ENCODE assay signal across 15 mouse cellular contexts in the genomic region with DNA sequence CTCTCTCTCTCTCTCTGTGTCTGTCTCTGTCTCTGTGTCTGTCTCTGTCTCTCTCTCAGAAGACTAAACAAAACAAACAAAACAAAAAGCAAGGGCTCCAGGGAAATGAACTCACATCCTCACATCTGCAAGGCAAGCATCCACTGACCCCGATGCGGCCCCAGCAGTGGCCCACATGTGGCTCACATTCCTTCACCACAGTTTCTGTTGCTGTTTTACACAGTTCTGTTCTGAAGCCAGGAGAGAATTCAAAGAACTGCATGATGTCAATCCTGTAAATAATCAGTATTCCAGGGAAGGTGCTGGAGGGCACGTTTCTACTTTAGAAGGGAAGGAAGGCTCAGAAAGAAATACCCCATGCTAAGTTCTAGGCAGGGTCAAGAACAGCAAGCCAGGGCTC.
DNase-seq lines count a peak whose midpoint lies in the region; ATAC-seq lines count a peak whose summit lies in the region.
"Had no signal": no experiment of that assay in that cellular context is flagged by ENCODE, and none has a peak within 500 bp of the region (broad histone marks: within the 10 kb centered on the region; RNA-seq: fewer than 3 reads in every experiment).

No protein-coding gene starts in this region.

- no peaks in the 10 kb centered on the region for H3K9me3 ChIP-seq in lung, embryonic 15.5 days
- no peaks in the 10 kb centered on the region for H3K9me3 ChIP-seq in forebrain, embryonic 12.5 days
- H3K9me3 ChIP-seq in hindbrain, embryonic 12.5 days (replicated peaks): no peaks in the 10 kb centered on the region
- no peaks in the 10 kb centered on the region for H3K9me3 ChIP-seq in midbrain, embryonic 15.5 days

- no peaks in the 10 kb centered on the region for H3K27me3 ChIP-seq in lung, embryonic 15.5 days
- no peaks in the 10 kb centered on the region for H3K27me3 ChIP-seq in forebrain, embryonic 12.5 days
- no peaks in the 10 kb centered on the region for H3K27me3 ChIP-seq in hindbrain, embryonic 12.5 days
- no peaks in the 10 kb centered on the region for H3K27me3 ChIP-seq in midbrain, embryonic 15.5 days (replicated peaks)
- H3K27me3 ChIP-seq: CH12.LX; heart, embryonic 12.5 days had no signal

- H3K4me1 ChIP-seq in lung, embryonic 15.5 days: peaks cover 33% of the 10 kb centered on the region
- H3K4me1 ChIP-seq in forebrain, embryonic 12.5 days: peaks cover 35% of the 10 kb centered on the region
- peaks cover 26% of the 10 kb centered on the region for H3K4me1 ChIP-seq in hindbrain, embryonic 12.5 days
- peaks cover 33% of the 10 kb centered on the region for H3K4me1 ChIP-seq in midbrain, embryonic 15.5 days

- H3K9ac ChIP-seq in lung, embryonic 15.5 days: no peak overlapping the region
- no peak overlapping the region for H3K9ac ChIP-seq in forebrain, embryonic 12.5 days
- no peak overlapping the region for H3K9ac ChIP-seq in hindbrain, embryonic 12.5 days
- no peak overlapping the region for H3K9ac ChIP-seq in midbrain, embryonic 15.5 days
- H3K9ac ChIP-seq: heart, embryonic 12.5 days had no signal

- H3K27ac ChIP-seq in lung, embryonic 15.5 days: peak overlapping the region; percentile 65
- H3K27ac ChIP-seq in forebrain, embryonic 12.5 days: peak overlapping the region; percentile 61
- H3K27ac ChIP-seq in hindbrain, embryonic 12.5 days: peak overlapping the region; percentile 30; the same call in 1 of the 2 replicates
- H3K27ac ChIP-seq in midbrain, embryonic 15.5 days: peak overlapping the region; percentile 31; the same call in 1 of the 2 replicates
- H3K27ac ChIP-seq: macrophage; stomach, postnatal 0 days had no signal

- no peak overlapping the region for H3K4me3 ChIP-seq in lung, embryonic 15.5 days
- no peak overlapping the region for H3K4me3 ChIP-seq in forebrain, embryonic 12.5 days (replicated peaks)
- no peak overlapping the region for H3K4me3 ChIP-seq in hindbrain, embryonic 12.5 days
- no peak overlapping the region for H3K4me3 ChIP-seq in midbrain, embryonic 15.5 days
- H3K4me3 ChIP-seq: heart, embryonic 12.5 days; myocyte had no signal

- ATAC-seq in lung, embryonic 15.5 days (ENCODE audit: borderline replicate concordance, extremely low read depth, low FRiP score, low TSS enrichment): peak; percentile 41; the same call in 1 of the 2 replicates
- no peak for ATAC-seq in forebrain, embryonic 12.5 days (ENCODE audit: low FRiP score)
- ATAC-seq in hindbrain, embryonic 12.5 days (ENCODE audit: low FRiP score): no peak
- 0 out of 2 replicates have a peak, but pooled peaks have one; percentile 13 for ATAC-seq in midbrain, embryonic 15.5 days (replicated peaks)

- H3K4me2 ChIP-seq in lung, embryonic 15.5 days: no peak overlapping the region
- H3K4me2 ChIP-seq in forebrain, embryonic 12.5 days: no peak overlapping the region
- no peak overlapping the region for H3K4me2 ChIP-seq in hindbrain, embryonic 12.5 days (replicated peaks)
- H3K4me2 ChIP-seq in midbrain, embryonic 15.5 days: no peak overlapping the region
- H3K4me2 ChIP-seq: heart, embryonic 12.5 days had no signal

- intact Hi-C loops in heart, postnatal 10 days (cut with DNase I): loop anchor here (5.0 kb wide), 2 partner anchors 62 to 187 kb away; no protein-coding TSS in a partner anchor

- no peaks in the 10 kb centered on the region for H3K36me3 ChIP-seq in lung, embryonic 15.5 days
- H3K36me3 ChIP-seq in forebrain, embryonic 12.5 days (replicated peaks): 0 out of 2 replicates have a peak, but pooled peaks cover 4% of the 10 kb centered on the region
- no peaks in the 10 kb centered on the region for H3K36me3 ChIP-seq in hindbrain, embryonic 12.5 days
- H3K36me3 ChIP-seq in midbrain, embryonic 15.5 days (replicated peaks): no peaks in the 10 kb centered on the region
- H3K36me3 ChIP-seq: heart, embryonic 12.5 days had no signal

- WGBS in lung, embryonic 15.5 days: 45% methylated on average over 3 of the region's 3 CpGs
- 61% methylated on average over 3 of the region's 3 CpGs for WGBS in forebrain, embryonic 12.5 days
- 53% methylated on average over 3 of the region's 3 CpGs for WGBS in hindbrain, embryonic 12.5 days
- WGBS in midbrain, embryonic 15.5 days: 58% methylated on average over 3 of the region's 3 CpGs

- no peak for DNase-seq in lung, adult 18-20 months
- no peak for DNase-seq in heart, postnatal 10 days
- no peak for DNase-seq in kidney, postnatal 4 days
- DNase-seq: liver; spleen, adult 18-20 months; thymus, postnatal 36 days had no signal

Comparison
In these comparisons a context has a peak if more than half of its experiments do, and no peak if none do; other contexts are left out.
1. ATAC-seq: peak in lung, embryonic 15.5 days (single experiment) and midbrain, embryonic 15.5 days (single experiment); none in forebrain, embryonic 12.5 days (single experiment) and hindbrain, embryonic 12.5 days (single experiment).
2. Peak in every context shown above with its lines, with median percentiles within 50 percentile points of each other: H3K27ac ChIP-seq.